Mouse (Mus musculus) ES-Bruce4 (cell line): ENCODE measurements at regions not wholly inside any gene's neighbourhood (a gene's known extent, or its start where the extent isn't known, plus 50 kb on each side); places are given as distances from the start of the nearest gene placed in this dataset.

Experiments
- CTCF ChIP-seq: IDR thresholded peaks from one replicate; pipeline ENCODE4 v1.8.1; 2011; ENCODE audit warnings: low read depth, low read length
- POLR2A ChIP-seq: IDR thresholded peaks from one replicate; pipeline ENCODE4 v1.8.1; 2011; ENCODE audit warnings: low read length; ENCODE audit not compliant: insufficient read depth

DNA sequence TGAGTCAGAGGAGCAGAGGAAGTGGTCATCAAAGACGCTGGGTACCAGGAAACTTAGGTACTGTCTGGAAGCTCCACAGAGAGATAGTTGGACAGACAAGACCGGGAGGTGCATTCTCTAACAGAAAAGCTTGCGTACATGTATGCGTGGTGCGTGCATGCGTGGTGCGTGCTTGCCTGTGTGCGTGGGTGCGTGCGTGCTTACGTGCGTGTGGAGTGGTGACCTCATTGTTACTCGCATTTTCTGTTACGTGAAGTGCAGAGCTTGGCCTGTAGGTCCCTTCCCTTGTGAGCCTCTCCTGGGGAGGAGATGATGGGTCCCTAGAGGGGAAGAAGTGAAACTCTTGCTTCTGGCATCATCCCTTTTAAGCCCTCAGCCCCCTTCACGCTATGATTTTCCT, 175.5 kb upstream of the Msx2 start:
- TF ChIP-seq POLR2A (no peak), CTCF (no peak)
